Mouse (Mus musculus) erythroblast, embryonic 14.5 days (primary cell): ENCODE results near the gene Mymk.

Source experiments
- GATA1 ChIP-seq: IDR thresholded peaks from 2 replicates; pipeline ENCODE4 v1.6.1; 2012; ENCODE audit warnings: low read length, inconsistent platforms, mixed read lengths
- TAL1 ChIP-seq: IDR thresholded peaks from 3 replicates; pipeline ENCODE4 v1.6.1; 2012; ENCODE audit warnings: low read length, inconsistent platforms, mixed read lengths

- TF ChIP-seq TAL1 (no peak), GATA1 (no peak)
Measured at GRCm38 (mm10) chr2:27026332-27026731, 45.6 kb downstream of the Mymk start.
